ENCODE assay signal across 8 mouse cellular contexts in genomic region chr15:98871070-98871915, GRCm38 (mm10). TPM values are rescaled to one million over a fixed set of nuclear protein-coding genes. Genes with fewer than 3 reads are reported as not detected.
DNase-seq lines count a peak whose midpoint lies in the region; ATAC-seq and TF ChIP-seq lines count a peak whose summit lies in the region.

Kmt2d (minus strand) TSS chr15:98871204.

- no peak for TF ChIP-seq POLR2A in spleen, adult 2 months (IDR thresholded peaks at IDR 0.05; ENCODE audit: low read depth, low read length)
- no peak; the same call in 1 of the 2 replicates for TF ChIP-seq POLR2A in bone marrow, adult 2 months (IDR thresholded peaks at IDR 0.05; ENCODE audit: borderline replicate concordance, control insufficient read depth, low read depth, low read length)

- peaks cover 21% of the 10 kb centered on the region for H3K4me1 ChIP-seq in spleen, adult 2 months (ENCODE audit: control insufficient read depth, insufficient read depth, insufficient read length)
- H3K4me1 ChIP-seq in bone marrow, adult 2 months (ENCODE audit: control insufficient read depth, insufficient read depth, low read length) = peaks cover 4% of the 10 kb centered on the region
- H3K4me1 ChIP-seq in liver, embryonic 14.5 days (replicated peaks; ENCODE audit: control insufficient read depth in 2 of 2, insufficient read depth in 2 of 2, low read length in 1 of 2) = peaks cover 21 to 25% of the 10 kb centered on the region in 2 experiments
- H3K4me1 ChIP-seq in neural tube, embryonic 15.5 days = peaks cover 48% of the 10 kb centered on the region

- TF ChIP-seq CTCF in spleen, adult 2 months (IDR thresholded peaks at IDR 0.05; ENCODE audit: extremely low read depth, insufficient read depth, insufficient read length, insufficient replicate concordance) = no peak
- no peak for TF ChIP-seq CTCF in bone marrow, adult 2 months (IDR thresholded peaks at IDR 0.05; ENCODE audit: control insufficient read depth, insufficient read depth, low read length)
- TF ChIP-seq CTCF in liver, embryonic 14.5 days (IDR thresholded peaks at IDR 0.05; ENCODE audit: low read depth) = no peak

- H3K36me3 ChIP-seq in spleen, adult 2 months (ENCODE audit: control insufficient read depth, insufficient read depth, low read length) = no peaks in the 10 kb centered on the region
- H3K36me3 ChIP-seq in liver, embryonic 14.5 days (replicated peaks; ENCODE audit: control insufficient read depth, insufficient read depth, low read depth) = peaks cover 6% of the 10 kb centered on the region
- H3K36me3 ChIP-seq in neural tube, embryonic 15.5 days = peaks cover 4% of the 10 kb centered on the region; the same call in 1 of the 2 replicates

- ATAC-seq in liver, embryonic 14.5 days (ENCODE audit: insufficient read depth) = peak; percentile 44
- peak; percentile 62 for ATAC-seq in neural tube, embryonic 15.5 days (ENCODE audit: low FRiP score)

- H3K4me3 ChIP-seq in spleen, adult 2 months (ENCODE audit: extremely low read depth, insufficient read depth, insufficient read length) = peak within 1 kb of the TSS; percentile 100
- H3K4me3 ChIP-seq in bone marrow, adult 2 months (replicated peaks; ENCODE audit: control insufficient read depth, low read depth, low read length) = peak within 1 kb of the TSS; percentile 72
- peak within 1 kb of the TSS; percentile 94 to 97 for H3K4me3 ChIP-seq in liver, embryonic 14.5 days (ENCODE audit: insufficient read depth in 1 of 2, low read depth in 2 of 2, low read length in 2 of 2)
- peak within 1 kb of the TSS; percentile 61 for H3K4me3 ChIP-seq in neural tube, embryonic 15.5 days (replicated peaks)

- peak within 1 kb of the TSS; percentile 75 for H3K4me2 ChIP-seq in liver, embryonic 14.5 days (ENCODE audit: low read depth)
- peak within 1 kb of the TSS; percentile 99 for H3K4me2 ChIP-seq in neural tube, embryonic 15.5 days

- H3K9ac ChIP-seq in liver, embryonic 14.5 days (replicated peaks) = peak within 1 kb of the TSS; percentile 97
- peak within 1 kb of the TSS; percentile 93 for H3K9ac ChIP-seq in neural tube, embryonic 15.5 days (replicated peaks)

- H3K27me3 ChIP-seq in spleen, adult 2 months (ENCODE audit: control insufficient read depth, insufficient read depth, low read length) = no peaks in the 10 kb centered on the region
- H3K27me3 ChIP-seq in liver, embryonic 14.5 days (ENCODE audit: control insufficient read depth, insufficient read depth, low read length) = no peaks in the 10 kb centered on the region
- H3K27me3 ChIP-seq in neural tube, embryonic 15.5 days (replicated peaks) = no peaks in the 10 kb centered on the region

- TF ChIP-seq EP300 in liver, embryonic 14.5 days (IDR thresholded peaks at IDR 0.05; ENCODE audit: low read depth) = no peak

- peak within 1 kb of the TSS; percentile 100 for H3K27ac ChIP-seq in spleen, adult 2 months (ENCODE audit: insufficient read depth, low read length)
- H3K27ac ChIP-seq in bone marrow, adult 2 months (ENCODE audit: control insufficient read depth, insufficient read depth, low read depth, low read length, poor library complexity) = peak within 1 kb of the TSS; percentile 90
- H3K27ac ChIP-seq in liver, embryonic 14.5 days = peak within 1 kb of the TSS; percentile 82
- peak within 1 kb of the TSS; percentile 99 for H3K27ac ChIP-seq in neural tube, embryonic 15.5 days (replicated peaks)

- WGBS in spleen, adult 2 months = under 1% methylated on average over 91 of the region's 94 CpGs
- under 1% methylated on average over 87 of the region's 94 CpGs for WGBS in bone marrow, adult 2 months
- WGBS in liver, embryonic 14.5 days (ENCODE audit: insufficient replicate concordance) = under 1% methylated on average over 87 of the region's 94 CpGs
- WGBS in neural tube, embryonic 15.5 days = under 1% methylated on average over 83 of the region's 94 CpGs

- no peaks in the 10 kb centered on the region for H3K9me3 ChIP-seq in liver, embryonic 14.5 days (ENCODE audit: control insufficient read depth, low read length)
- no peaks in the 10 kb centered on the region for H3K9me3 ChIP-seq in neural tube, embryonic 15.5 days (replicated peaks)

- DNase-seq in spleen, adult 2 months (ENCODE audit: low read depth in 1 of 2, low spot score in 2 of 2) = no peak
- no peak for DNase-seq in spleen, adult 18-20 months
- DNase-seq in gastrocnemius, postnatal 10 days = peak; percentile 51
- DNase-seq in induced T-regulatory cell, adult 2 months (ENCODE audit: low read depth) = peak; percentile 61
- no peak for DNase-seq in liver, embryonic 14.5 days (ENCODE audit: low read depth in 3 of 3, low spot score in 3 of 3)
- DNase-seq in frontal cortex, postnatal 36 days (ENCODE audit: low spot score in 2 of 2) = no peak

RNA-seq across cellular contexts. Expression of gene Kmt2d, which starts in this region (rescaled TPM):
- polyA plus RNA-seq in spleen, adult 2 months (2012; rRNA removed) = 55.6 and 58.7 TPM in 2 replicates
- polyA plus RNA-seq in bone marrow, adult 2 months (2011; ENCODE audit: insufficient read depth, insufficient read length, low replicate concordance, missing spikeins) = 67.1 and 105 TPM in 2 replicates
- 10 to 100 TPM; 46.9 to 59.9 TPM for total RNA-seq in gastrocnemius, postnatal 10 days (2021)
- polyA plus RNA-seq in liver, embryonic 14.5 days (2012; rRNA removed) = 4.3 and 5.7 TPM in 2 replicates
- 3.9 and 4.3 TPM in 2 replicates for polyA plus RNA-seq in liver, embryonic 14.5 days (2014; fragmentation: Nextera tagmentation; extraction: Ambion mirVana)
- polyA plus RNA-seq in neural tube, embryonic 15.5 days (2015; fragmentation: Nextera tagmentation; extraction: Ambion mirVana) = 9.9 and 10.1 TPM in 2 replicates

Comparison
In these comparisons a context has a peak if more than half of its experiments do, and no peak if none do; other contexts are left out.
1. DNase-seq: peak in gastrocnemius, postnatal 10 days (single experiment) and induced T-regulatory cell, adult 2 months (single experiment); none in spleen, adult 2 months (0 of 2), spleen, adult 18-20 months (0 of 2), liver, embryonic 14.5 days (0 of 3) and frontal cortex, postnatal 36 days (0 of 2).
2. Peak in every context shown above with its lines, with median percentiles within 50 percentile points of each other: H3K27ac ChIP-seq and H3K4me3 ChIP-seq.